Mouse (Mus musculus): ENCODE measurements at regions not wholly inside any gene's neighbourhood (a gene's known extent, or its start where the extent isn't known, plus 50 kb on each side); places are given as distances from the start of the nearest gene placed in this dataset.
A peak's percentile ranks its signal among the peaks of the same experiment; 100 is the strongest.

DNA sequence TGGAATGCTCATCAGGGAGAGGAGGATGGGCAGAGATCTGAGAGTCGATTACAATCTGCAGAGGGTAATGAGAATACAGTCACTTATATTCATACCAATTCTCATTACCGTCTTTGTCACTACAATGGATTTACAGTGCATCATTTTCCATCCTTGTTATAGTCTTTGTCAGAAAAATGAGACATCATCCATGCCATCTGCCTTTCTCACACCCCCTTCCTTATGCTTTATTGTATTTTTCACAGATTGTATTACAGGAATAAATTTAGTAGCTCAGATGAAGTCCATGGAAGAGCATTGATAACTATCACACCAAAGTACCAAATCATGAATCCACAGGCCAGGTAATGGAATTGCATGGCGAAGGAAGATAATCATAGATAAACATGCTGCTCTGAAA lies 779.5 kb downstream of the Cenpc1 start:
- DNase-seq (ENCODE audit: extremely low spot score, low spot score): no peak

- DNase-seq (ENCODE audit: extremely low spot score, low spot score): no peak
Observed at GRCm38 (mm10) chr5:85248453-85248852, 816.9 kb downstream of the Cenpc1 start.

- DNase-seq (ENCODE audit: extremely low spot score, low spot score): no peak
Observed at GRCm38 (mm10) chr5:85240380-85240779, 823.2 kb upstream of the Epha5 start.

- peak; percentile 17 for DNase-seq (ENCODE audit: extremely low spot score, low spot score)
Observed at GRCm38 (mm10) chr5:85239509-85240031, 822.4 kb upstream of the Epha5 start.

Measured in neural tube, embryonic 10.5 days (tissue).